Mouse (Mus musculus) Patski (cell line): ENCODE data around the gene Kcnk3. TPM values are rescaled to one million over a fixed set of nuclear protein-coding genes. Genes with fewer than 3 reads are reported as not detected.

ENCODE experiments used
- ATAC-seq: fragments of 100-300 bp; one replicate; pipeline ENCODE4 v1.8.0; 2021
- CTCF ChIA-PET: fragments of 350-600 bp; sonication (Branson Sonifier 250); formaldehyde crosslinking; loops from one replicate; lab custom pipeline; 2022; ENCODE audit warnings: inconsistent platforms; lab: Charles Lee
- POLR2A ChIA-PET: fragments of 350-600 bp; sonication (Branson Sonifier 250); formaldehyde crosslinking; loops from one replicate; lab custom pipeline; 2022; ENCODE audit warnings: antibody characterized with exemption, inconsistent platforms; lab: Charles Lee
- DNase-seq: peaks from one replicate; pipeline ENCODE4 v3.0.0-alpha.2; 2011; ENCODE audit warnings: low read depth, low spot score
- H3K27me3 ChIP-seq: fragments of 371-371 bp; one replicate; pipeline ENCODE4 v1.5.1; 2021
- CTCF ChIP-seq: fragments of 100-300 bp; IDR thresholded peaks from one replicate; pipeline ENCODE4 v1.5.1; 2021
- in situ Hi-C: fragments of 300-500 bp; cut with MboI; formaldehyde crosslinking; loops from 3 replicates; pipeline ENCODE4 v1.11.1; 2018; ENCODE audit warnings: low pct_unique_long_range_greater_than_20kb, mixed read lengths
- polyA plus RNA-seq: library from polyadenylated mRNA; unstranded; gene quantifications from one replicate; pipeline ENCODE4 v1.2.3, GENCODE M21; 2021

Gene Kcnk3
- polyA plus RNA-seq, 1 experiment from 2014 or later: not detected

DNA sequence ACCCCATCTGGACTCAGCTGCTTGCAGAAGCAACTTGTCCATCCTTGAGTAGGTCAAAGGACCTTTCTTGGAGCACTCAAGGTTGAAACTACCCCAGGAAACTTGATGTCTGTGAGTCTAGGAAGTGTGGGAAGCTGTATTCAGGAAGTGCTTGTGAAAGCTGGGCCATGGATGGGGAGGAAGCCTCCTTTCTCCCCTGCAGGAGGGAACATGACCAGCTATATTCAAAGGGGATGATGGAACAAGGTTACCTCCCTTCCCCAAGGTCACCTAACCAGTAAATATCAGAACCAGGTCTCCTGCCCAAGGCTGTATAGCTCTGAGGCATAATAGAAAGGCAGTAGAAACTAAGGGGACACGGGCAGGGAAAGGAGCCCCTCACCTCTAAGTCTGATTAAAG is 44.2 kb downstream of the Kcnk3 start:
- ChIA-PET CTCF (no interaction called here), POLR2A (no interaction called here)
- no peak for TF ChIP-seq CTCF
- DNase-seq (no peak), ATAC-seq (no peak)
- in situ Hi-C loops: no loop called here
- peaks cover 34% of the 10 kb centered on the region for H3K27me3 ChIP-seq

DNA sequence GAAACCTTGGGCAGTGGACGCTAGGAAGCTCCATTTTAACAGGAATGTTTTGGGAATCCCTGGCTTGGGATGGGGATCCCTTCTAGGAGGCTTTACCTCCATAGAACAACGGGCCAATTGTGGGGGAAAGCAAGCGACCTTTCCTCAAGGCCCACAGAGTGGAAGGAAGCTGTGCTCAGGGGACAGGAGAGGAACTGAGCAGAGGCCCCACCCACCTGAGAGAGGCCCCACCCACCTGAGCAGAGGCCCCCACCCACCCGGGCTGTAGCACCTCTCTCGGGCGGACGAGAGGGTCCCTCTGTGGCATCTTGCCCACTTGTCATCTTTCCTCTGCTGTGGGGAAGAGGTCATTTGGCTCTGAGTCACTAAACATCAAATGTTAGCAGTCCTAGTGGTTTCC is 49.0 kb downstream of the Kcnk3 start:
- in situ Hi-C loops: loop anchor here (5.0 kb wide), 2 partner anchors 120 to 215 kb away; no protein-coding TSS in a partner anchor
- H3K27me3 ChIP-seq: peaks cover 29% of the 10 kb centered on the region
- no peak for DNase-seq
- POLR2A ChIA-PET: no interaction called here
- ATAC-seq: no peak
- CTCF ChIA-PET: interaction anchor here (0.7 to 1.9 kb wide), 8 partner anchors 8 to 419 kb away, joined by 3 to 5 read pairs (median 3); partner anchors contain the start of gene Slc35f6
- no peak for TF ChIP-seq CTCF

DNA sequence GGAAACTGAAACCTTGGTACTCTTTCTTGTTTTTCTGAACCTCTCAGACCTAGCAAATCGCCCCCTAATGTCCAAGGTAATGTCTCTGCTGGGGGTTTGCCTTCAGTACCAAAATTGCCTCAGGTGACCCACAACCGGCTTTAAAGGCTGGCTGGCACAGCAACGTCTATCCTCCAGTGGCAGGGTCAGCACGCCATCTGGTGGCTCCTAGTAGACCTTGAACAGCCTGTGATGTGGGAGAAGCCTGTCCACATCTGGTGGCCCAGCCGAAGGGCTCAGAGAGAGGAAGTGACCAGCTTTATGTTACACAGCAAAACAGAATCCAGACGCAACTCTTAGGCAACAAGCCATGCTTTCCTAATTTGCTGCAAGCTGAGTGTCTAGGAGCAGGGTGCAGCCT is 50.1 kb downstream of the Kcnk3 start:
- ChIA-PET POLR2A (no interaction called here), CTCF (interaction anchor here (1.2 to 1.9 kb wide), 4 partner anchors 9 to 53 kb away, joined by 3 to 5 read pairs (median 4); partner anchors contain the start of gene Slc35f6)
- DNase-seq: no peak
- no peak for ATAC-seq
- peak; percentile 95 for TF ChIP-seq CTCF
- H3K27me3 ChIP-seq: peaks cover 31% of the 10 kb centered on the region
- in situ Hi-C loops: loop anchor here (5.0 kb wide), 2 partner anchors 121 to 216 kb away; no protein-coding TSS in a partner anchor

DNA sequence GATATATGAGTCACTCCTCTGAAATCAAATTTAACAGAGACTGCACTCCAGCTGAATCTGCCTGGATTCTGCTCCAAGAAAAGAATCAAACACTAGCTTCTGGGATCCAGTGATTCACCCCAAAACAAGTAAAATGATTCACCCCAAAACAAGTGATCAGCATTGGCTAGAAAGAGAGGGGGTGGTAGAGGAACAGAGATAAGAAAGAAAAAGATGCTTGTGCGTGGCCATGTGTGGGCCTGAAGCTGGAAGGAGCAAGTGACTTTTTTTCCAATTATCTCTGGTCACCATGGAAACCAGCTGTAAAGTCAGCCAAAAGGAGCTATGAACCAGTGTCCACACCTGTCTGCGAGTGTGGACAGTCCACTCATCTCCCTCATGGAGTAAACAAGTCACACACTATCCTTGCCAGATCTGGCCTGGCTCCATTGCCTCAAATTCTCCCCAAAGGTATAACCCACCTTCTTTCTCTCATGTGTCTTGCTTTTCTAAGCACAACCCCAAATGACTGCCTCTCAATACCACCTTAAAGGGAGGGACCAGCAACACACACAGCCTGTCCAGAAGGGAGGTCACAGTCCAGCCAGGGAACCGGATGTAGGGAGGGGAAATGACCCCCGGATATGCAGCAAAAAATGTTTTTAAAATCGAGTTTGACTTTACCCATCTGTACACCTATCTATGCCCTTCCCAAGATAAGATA is 55.7 kb downstream of the Kcnk3 start:
- CTCF ChIA-PET: no interaction called here
- DNase-seq: no peak
- no peak for TF ChIP-seq CTCF

DNA sequence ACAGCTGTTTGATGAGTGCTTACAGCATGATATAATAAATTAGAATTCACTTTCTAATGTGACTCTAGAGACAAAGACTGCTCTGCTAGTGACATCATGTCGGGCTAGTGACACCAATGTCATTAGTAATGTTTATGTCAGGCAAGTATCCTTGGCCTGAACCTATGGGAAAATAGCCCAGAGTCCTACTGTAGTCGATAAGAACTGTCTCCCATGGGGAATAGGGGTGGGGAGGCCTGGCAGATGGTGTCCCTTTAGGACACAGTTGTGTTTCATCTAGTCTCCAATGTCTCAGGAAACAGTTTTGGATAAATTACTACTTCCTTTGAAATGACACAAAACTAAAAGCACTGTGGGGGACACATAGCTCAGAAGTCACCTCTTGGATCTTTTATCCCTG is 58.1 kb downstream of the Kcnk3 start:
- CTCF ChIA-PET: no interaction called here
- H3K27me3 ChIP-seq: peaks cover 15% of the 10 kb centered on the region
- in situ Hi-C loops: no loop called here
- POLR2A ChIA-PET: no interaction called here
- no peak for TF ChIP-seq CTCF
- no peak for ATAC-seq
- DNase-seq: no peak

More for the DNA sequence above, 55.7 kb downstream of the Kcnk3 start:
- in situ Hi-C loops: no loop called here
- H3K27me3 ChIP-seq: peaks cover 24% of the 10 kb centered on the region
- no peak for ATAC-seq
- POLR2A ChIA-PET: no interaction called here

DNA sequence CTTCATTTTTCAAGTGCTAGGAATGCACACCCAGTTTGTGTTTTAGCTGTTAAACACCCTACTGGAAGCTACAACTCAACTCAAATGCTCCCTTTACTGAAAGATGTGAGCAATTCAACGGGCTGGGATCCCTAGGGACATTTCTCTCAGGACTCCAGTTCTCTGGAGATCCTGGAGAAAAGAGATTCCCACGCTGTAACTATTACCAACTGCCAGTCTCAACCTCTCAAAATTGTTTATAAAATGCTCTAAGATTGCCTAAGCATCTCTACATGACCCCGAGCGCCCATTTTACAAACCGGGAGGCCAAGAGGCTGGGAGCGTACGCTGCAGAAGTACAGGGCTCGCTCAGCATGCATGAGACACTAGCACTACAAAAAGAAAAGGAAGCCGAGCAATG is 59.4 kb downstream of the Kcnk3 start:
- POLR2A ChIA-PET: interaction anchor here (0.7 kb wide), 1 partner anchor 29 kb away, joined by 3 read pairs; no protein-coding TSS in a partner anchor
- no peak for ATAC-seq
- TF ChIP-seq CTCF: no peak

DNA sequence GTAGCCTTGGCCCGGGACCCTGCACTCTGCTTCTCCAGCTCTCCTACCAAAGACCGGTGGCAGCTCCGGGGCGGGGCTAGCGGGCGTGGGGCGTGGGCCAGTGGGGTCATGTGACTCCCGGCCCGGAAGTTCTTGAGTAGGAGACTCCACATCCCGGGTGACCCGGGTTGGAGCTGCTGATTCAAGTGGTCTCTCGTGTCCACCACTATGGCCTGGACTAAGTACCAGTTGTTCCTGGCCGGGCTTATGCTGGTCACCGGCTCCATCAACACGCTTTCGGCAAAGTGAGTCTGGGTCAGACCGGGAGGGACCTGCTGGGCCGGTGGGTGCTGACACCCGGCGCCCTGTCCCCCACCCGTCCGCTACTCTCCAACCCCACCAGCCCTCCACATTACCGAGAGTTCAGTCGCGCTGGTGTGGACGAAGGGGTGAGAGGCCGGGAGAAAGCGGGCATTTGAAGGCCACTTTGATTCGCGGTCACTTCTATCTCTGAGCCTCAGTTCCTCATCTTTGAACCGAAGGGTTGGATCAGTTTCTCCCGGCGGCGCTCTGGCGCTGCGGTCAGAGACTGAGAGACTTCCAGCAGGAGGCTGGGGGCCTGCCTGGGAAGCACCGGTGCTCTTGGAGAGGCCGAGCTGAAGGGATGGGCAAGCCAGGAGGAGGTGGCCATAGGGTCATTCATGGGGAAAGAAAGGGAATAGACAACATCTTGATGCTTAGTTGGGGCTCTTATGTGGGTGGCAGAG is 60.0 kb downstream of the Kcnk3 start, which contains the start of gene Slc35f6:
Gene Slc35f6 (plus strand): TSS at position 119 of the 746 bp plus-strand sequence.
- H3K27me3 ChIP-seq: peaks cover 8% of the 10 kb centered on the region
- CTCF ChIA-PET: interaction anchor here (0.7 to 1.6 kb wide), 4 partner anchors 10 to 257 kb away, joined by 3 to 4 read pairs (median 3); no protein-coding TSS in a partner anchor
- ATAC-seq: peak; percentile 73
- POLR2A ChIA-PET: interaction anchor here (0.7 to 1.3 kb wide), 2 partner anchors 19 to 29 kb away, joined by 3 read pairs; partner anchors contain the start of gene Cenpa
- no peak for DNase-seq
- in situ Hi-C loops: no loop called here
- no peak for TF ChIP-seq CTCF

More for the DNA sequence above, 59.4 kb downstream of the Kcnk3 start:
- CTCF ChIA-PET: interaction anchor here (1.0 to 1.6 kb wide), 3 partner anchors 10 to 257 kb away, joined by 3 to 4 read pairs (median 3); no protein-coding TSS in a partner anchor
- peaks cover 10% of the 10 kb centered on the region for H3K27me3 ChIP-seq
- DNase-seq: no peak
- in situ Hi-C loops: no loop called here

DNA sequence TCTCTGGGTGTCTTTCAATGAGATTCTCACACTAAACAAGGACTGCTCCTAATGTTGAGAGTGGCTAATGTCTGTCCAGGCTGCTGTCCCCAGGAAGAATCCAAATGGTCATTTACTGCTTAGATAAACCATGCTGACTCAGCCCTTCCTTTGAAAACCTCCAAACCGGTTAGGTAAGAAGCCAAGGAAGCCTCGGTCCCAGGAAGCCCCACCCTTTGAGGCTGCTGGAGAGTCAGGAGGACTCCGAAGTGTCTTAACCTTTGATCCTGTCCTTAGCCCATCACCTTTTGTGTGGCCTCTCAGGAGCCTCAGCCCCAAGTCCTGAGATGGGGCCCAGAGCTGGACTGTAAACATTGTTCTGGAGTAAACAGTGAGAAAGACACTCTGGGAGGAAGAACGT is 61.6 kb downstream of the Kcnk3 start:
- no peak for ATAC-seq
- peaks cover 6% of the 10 kb centered on the region for H3K27me3 ChIP-seq
- CTCF ChIA-PET: interaction anchor here (1.4 kb wide), 1 partner anchor 19 kb away, joined by 3 read pairs; no protein-coding TSS in a partner anchor
- in situ Hi-C loops: no loop called here
- POLR2A ChIA-PET: interaction anchor here (1.3 kb wide), 1 partner anchor 17 kb away, joined by 3 read pairs; the partner anchor contains the start of gene Cenpa
- no peak for DNase-seq
- TF ChIP-seq CTCF: no peak

DNA sequence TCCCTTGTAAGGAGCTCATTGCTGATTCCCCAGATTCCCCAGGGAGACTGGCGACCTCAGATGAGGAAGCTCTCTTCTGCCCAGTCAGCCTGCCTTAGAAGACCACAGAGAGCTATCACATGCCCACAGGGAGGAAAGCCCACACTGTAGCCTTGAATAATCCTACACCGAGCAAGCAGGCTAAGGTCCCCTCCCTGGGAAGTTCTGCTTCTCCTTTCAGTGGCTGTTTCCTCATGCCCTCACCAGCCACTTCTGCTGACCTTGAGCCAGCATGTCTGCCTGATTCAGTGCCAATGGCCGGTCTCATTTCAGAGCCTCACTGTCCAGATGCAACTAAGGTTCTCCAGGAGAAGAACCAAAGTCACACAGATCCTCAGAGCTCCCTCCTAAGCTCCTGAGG is 62.8 kb downstream of the Kcnk3 start:
- ATAC-seq: no peak
- POLR2A ChIA-PET: no interaction called here
- in situ Hi-C loops: no loop called here

DNA sequence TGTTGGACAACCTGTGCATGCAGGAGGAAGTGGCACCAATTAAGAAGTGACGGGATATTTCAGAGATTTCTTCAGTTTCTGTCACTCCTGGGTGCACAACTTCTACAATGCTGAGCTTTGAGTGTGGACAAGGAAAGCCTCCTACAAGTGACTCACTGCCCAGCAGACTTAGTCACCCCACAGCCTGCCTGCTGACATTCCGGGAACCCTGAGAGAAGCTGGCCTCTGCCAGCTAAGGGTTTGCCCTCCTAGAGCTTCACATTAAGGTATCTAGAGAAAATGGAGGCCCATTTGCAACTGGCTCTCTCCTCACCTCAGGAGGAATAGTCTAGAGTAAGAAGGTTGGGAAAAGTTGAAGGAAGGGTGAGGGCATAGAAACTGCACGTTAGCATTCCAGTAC is 63.6 kb downstream of the Kcnk3 start:
- H3K27me3 ChIP-seq: no peaks in the 10 kb centered on the region
- ChIA-PET POLR2A (interaction anchor here (1.1 kb wide), 1 partner anchor 16 kb away, joined by 4 read pairs; no protein-coding TSS in a partner anchor), CTCF (interaction anchor here (1.5 kb wide), 2 partner anchors 10 to 15 kb away, joined by 3 to 4 read pairs; no protein-coding TSS in a partner anchor)
- in situ Hi-C loops: no loop called here
- ATAC-seq: peak; percentile 60
- TF ChIP-seq CTCF: no peak
- DNase-seq: peak; percentile 60

More for the DNA sequence above, 62.8 kb downstream of the Kcnk3 start:
- TF ChIP-seq CTCF: no peak
- no peak for DNase-seq
- CTCF ChIA-PET: interaction anchor here (1.5 kb wide), 2 partner anchors 11 to 14 kb away, joined by 3 to 4 read pairs; no protein-coding TSS in a partner anchor
- H3K27me3 ChIP-seq: no peaks in the 10 kb centered on the region
